Mouse (Mus musculus): ENCODE measurements around the gene Nup93. TPM values are rescaled to one million over a fixed set of nuclear protein-coding genes. Genes with fewer than 3 reads are reported as not detected.

Gene Nup93
- total and polyA plus RNA-seq, 3 experiments, result 46.0 to 99.6 (median 88.3) TPM

DNA sequence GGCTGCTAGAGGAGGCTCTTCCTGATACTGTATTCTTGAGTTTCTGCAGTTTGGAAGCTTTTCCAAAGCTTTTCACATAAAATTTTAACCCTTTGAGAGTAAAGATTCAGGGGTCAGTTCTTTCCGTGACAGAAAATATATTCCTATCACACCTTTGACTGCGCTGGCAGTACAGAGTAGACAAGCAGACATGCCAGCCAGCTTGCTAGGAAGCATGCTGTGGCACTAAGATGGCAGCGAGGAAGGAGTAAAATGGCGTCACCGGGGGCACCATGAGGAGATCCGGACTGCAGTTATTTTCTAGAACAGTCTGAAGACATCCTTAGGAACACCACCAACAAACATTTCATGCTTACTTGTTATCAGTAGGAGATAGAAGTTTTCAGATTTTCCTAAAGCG lies 55.9 kb downstream of the Nup93 start:
- H3K9me3 ChIP-seq (replicated peaks; ENCODE audit: low read length), result no peaks in the 10 kb centered on the region
- no peak overlapping the region for H3K9ac ChIP-seq (ENCODE audit: insufficient read depth, low read depth)
- H3K4me1 ChIP-seq (ENCODE audit: control insufficient read depth in 1 of 2, insufficient read depth in 2 of 2), result peaks cover 0 to 30% of the 10 kb centered on the region in 2 experiments; a peak in 2 of 4 replicates
- peaks cover 0 to 31% of the 10 kb centered on the region in 2 experiments for H3K36me3 ChIP-seq (replicated peaks in 1 of 2; ENCODE audit: control insufficient read depth in 1 of 2, insufficient read depth in 1 of 2, low read length in 1 of 2)
- in situ Hi-C loops (cut with MboI; ENCODE audit: low pct_ligation_motif_present, low pct_unique_long_range_greater_than_20kb, low sequenced_read_pairs) (no loop called here), dilution Hi-C loops (cut with MboI; ENCODE audit: extremely low pct_ligation_motif_present, extremely low pct_unique_long_range_greater_than_20kb, low sequenced_read_pairs) (no loop called here)
- H3K4me3 ChIP-seq (replicated peaks in 1 of 3; ENCODE audit: low read depth in 2 of 3, low read length in 2 of 3, poor library complexity in 1 of 3), result no peak overlapping the region
- no peak for DNase-seq (ENCODE audit: extremely low read depth)
- no peak for TF ChIP-seq GABPA (IDR thresholded peaks at IDR 0.05; ENCODE audit: insufficient replicate concordance, low read depth, low read length)
- no peak for TF ChIP-seq ETS1 (conservative IDR thresholded peaks at IDR 0.05; ENCODE audit: low read depth, low read length)
- TF ChIP-seq SMC3 (IDR thresholded peaks at IDR 0.05; ENCODE audit: low read depth, low read length), result no peak
- TF ChIP-seq ZNF384 (IDR thresholded peaks at IDR 0.05; ENCODE audit: low read depth, low read length), result no peak
- TF ChIP-seq USF1 (IDR thresholded peaks at IDR 0.05; ENCODE audit: low read depth, low read length), result no peak
- TF ChIP-seq TBP (conservative IDR thresholded peaks at IDR 0.05; ENCODE audit: low read depth, low read length), result no peak
- no peak for TF ChIP-seq ZC3H11A (IDR thresholded peaks at IDR 0.05; ENCODE audit: low read depth, low read length)
- TF ChIP-seq MAX (IDR thresholded peaks at IDR 0.05; ENCODE audit: low read length), result no peak
- no peak for TF ChIP-seq POLR2AphosphoS2 (IDR thresholded peaks at IDR 0.05; ENCODE audit: low read depth, low read length)
- no peak for TF ChIP-seq EP300 (IDR thresholded peaks at IDR 0.05; ENCODE audit: low read length)
- no peak for TF ChIP-seq USF2 (conservative IDR thresholded peaks at IDR 0.05; ENCODE audit: low read depth, low read length)
- TF ChIP-seq ZKSCAN1 (IDR thresholded peaks at IDR 0.05; ENCODE audit: borderline replicate concordance, low read depth, low read length), result no peak
- TF ChIP-seq MEF2A (IDR thresholded peaks at IDR 0.05; ENCODE audit: borderline replicate concordance, low read depth, low read length), result no peak
- no peak for TF ChIP-seq JUN (IDR thresholded peaks at IDR 0.05; ENCODE audit: insufficient read depth, low read depth, low read length)
- no peak for TF ChIP-seq CHD1 (IDR thresholded peaks at IDR 0.05; ENCODE audit: low read depth, low read length)
- TF ChIP-seq JUND (conservative IDR thresholded peaks at IDR 0.05; ENCODE audit: low read depth, low read length), result no peak
- TF ChIP-seq NRF1 (IDR thresholded peaks at IDR 0.05; ENCODE audit: low read depth, low read length), result no peak
- peaks cover 3% of the 10 kb centered on the region; the same call in 1 of the 2 replicates for H3K79me2 ChIP-seq (replicated peaks; ENCODE audit: control insufficient read depth, extremely low read depth, insufficient read depth, poor library complexity, severe bottlenecking)
- no peak overlapping the region for H3K27ac ChIP-seq (ENCODE audit: insufficient read depth, low read depth)
- no peak overlapping the region for H3K4me2 ChIP-seq (ENCODE audit: insufficient read depth, low read depth, poor library complexity, severe bottlenecking)
- H3K27me3 ChIP-seq (replicated peaks), result no peaks in the 10 kb centered on the region

- Histone ChIP-seq H3K36me3 (replicated peaks in 1 of 2; ENCODE audit: control insufficient read depth in 1 of 2, insufficient read depth in 1 of 2, low read length in 1 of 2) (peaks cover 0 to 35% of the 10 kb centered on the region in 2 experiments), H3K4me1 (ENCODE audit: control insufficient read depth in 1 of 2, insufficient read depth in 2 of 2) (peaks cover 0 to 24% of the 10 kb centered on the region in 2 experiments; a peak in 2 of 4 replicates), H3K79me2 (replicated peaks; ENCODE audit: control insufficient read depth, extremely low read depth, insufficient read depth, poor library complexity, severe bottlenecking) (peaks cover 3% of the 10 kb centered on the region; the same call in 1 of the 2 replicates), H3K27me3 (replicated peaks) (no peaks in the 10 kb centered on the region), H3K9me3 (replicated peaks; ENCODE audit: low read length) (no peaks in the 10 kb centered on the region), H3K27ac (ENCODE audit: insufficient read depth, low read depth) (no peak overlapping the region), H3K4me3 (replicated peaks in 1 of 3; ENCODE audit: low read depth in 2 of 3, low read length in 2 of 3, poor library complexity in 1 of 3) (no peak overlapping the region), H3K4me2 (ENCODE audit: insufficient read depth, low read depth, poor library complexity, severe bottlenecking) (no peak overlapping the region), H3K9ac (ENCODE audit: insufficient read depth, low read depth) (no peak overlapping the region)
- TF ChIP-seq RAD21 (IDR thresholded peaks at IDR 0.05; ENCODE audit: low read depth, low read length), result no peak
- no peak for TF ChIP-seq MXI1 (IDR thresholded peaks at IDR 0.05; ENCODE audit: low read depth, low read length)
- no peak for TF ChIP-seq MAZ (IDR thresholded peaks at IDR 0.05; ENCODE audit: low read depth, low read length)
- no peak for TF ChIP-seq CHD1 (IDR thresholded peaks at IDR 0.05; ENCODE audit: low read depth, low read length)
- no peak for TF ChIP-seq IRF4 (IDR thresholded peaks at IDR 0.05; ENCODE audit: low read depth, low read length)
- no peak for TF ChIP-seq ZNF384 (IDR thresholded peaks at IDR 0.05; ENCODE audit: low read depth, low read length)
- TF ChIP-seq SMC3 (IDR thresholded peaks at IDR 0.05; ENCODE audit: low read depth, low read length), result no peak
- TF ChIP-seq NRF1 (IDR thresholded peaks at IDR 0.05; ENCODE audit: low read depth, low read length), result no peak
- TF ChIP-seq TBP (conservative IDR thresholded peaks at IDR 0.05; ENCODE audit: low read depth, low read length), result no peak
- TF ChIP-seq USF1 (IDR thresholded peaks at IDR 0.05; ENCODE audit: low read depth, low read length), result no peak
- no peak for TF ChIP-seq MYC (IDR thresholded peaks at IDR 0.05; ENCODE audit: low read depth, low read length)
- no peak for TF ChIP-seq MEF2A (IDR thresholded peaks at IDR 0.05; ENCODE audit: borderline replicate concordance, low read depth, low read length)
- TF ChIP-seq EP300 (IDR thresholded peaks at IDR 0.05; ENCODE audit: low read length), result no peak
- TF ChIP-seq SIN3A (IDR thresholded peaks at IDR 0.05; ENCODE audit: low read length), result no peak
- TF ChIP-seq NELFE (IDR thresholded peaks at IDR 0.05; ENCODE audit: low read depth, low read length), result no peak
- no peak for TF ChIP-seq ZKSCAN1 (IDR thresholded peaks at IDR 0.05; ENCODE audit: borderline replicate concordance, low read depth, low read length)
- no peak for TF ChIP-seq RCOR1 (conservative IDR thresholded peaks at IDR 0.05; ENCODE audit: low read depth, low read length)
- TF ChIP-seq CTCF (conservative IDR thresholded peaks at IDR 0.05 in 1 of 2, IDR thresholded peaks at IDR 0.05 in 1 of 2; ENCODE audit: low read depth in 2 of 2, low read length in 2 of 2), result no peak
- no peak for TF ChIP-seq ETS1 (conservative IDR thresholded peaks at IDR 0.05; ENCODE audit: low read depth, low read length)
- in situ Hi-C loops (cut with MboI; ENCODE audit: low pct_ligation_motif_present, low pct_unique_long_range_greater_than_20kb, low sequenced_read_pairs) (no loop called here), dilution Hi-C loops (cut with MboI; ENCODE audit: extremely low pct_ligation_motif_present, extremely low pct_unique_long_range_greater_than_20kb, low sequenced_read_pairs) (no loop called here)
- no peak for DNase-seq (ENCODE audit: extremely low read depth)
Measured at GRCm38 (mm10) chr8:94271102-94271501, 56.7 kb downstream of the Nup93 start.
